Mouse (Mus musculus) liver, adult 2 months (tissue): ENCODE results near the gene Gm20388.
A peak's percentile ranks its signal among the peaks of the same experiment; 100 is the strongest.

Experiments
- CTCF ChIP-seq: fragments of 200-500 bp; IDR thresholded peaks from 2 replicates; pipeline ENCODE4 v1.5.1; 2011; ENCODE audit warnings: low read depth, low read length, control low read depth
- POLR2A ChIP-seq: fragments of 200-500 bp; IDR thresholded peaks from 2 replicates; pipeline ENCODE4 v1.6.1; 2011; ENCODE audit warnings: low read length, control low read depth; ENCODE audit not compliant: insufficient read depth; ENCODE audit errors: extremely low read depth

GRCm38 (mm10) chr8:121090716-121091115 is 1180.1 kb downstream of the Gm20388 start:
- no peak for TF ChIP-seq POLR2A
- peak; percentile 23; the same call in 1 of the 2 replicates for TF ChIP-seq CTCF
